Mouse (Mus musculus) cerebellum, adult 18-20 months (tissue): ENCODE results near the gene Rtn4r.

Source experiments
- DNase-seq, 2 experiments: peaks; one replicate each; pipeline ENCODE4 v3.0.0; 2021

The Rtn4r gene

GRCm38 (mm10) chr16:18127241-18127861 is at the start of gene Rtn4r:
TSS of gene Rtn4r (plus strand) at chr16:18127642.
- DNase-seq: peak; percentile 79 to 90

GRCm38 (mm10) chr16:18078314-18079015 is 49.0 kb upstream of the Rtn4r start:
- no peak for DNase-seq

DNA sequence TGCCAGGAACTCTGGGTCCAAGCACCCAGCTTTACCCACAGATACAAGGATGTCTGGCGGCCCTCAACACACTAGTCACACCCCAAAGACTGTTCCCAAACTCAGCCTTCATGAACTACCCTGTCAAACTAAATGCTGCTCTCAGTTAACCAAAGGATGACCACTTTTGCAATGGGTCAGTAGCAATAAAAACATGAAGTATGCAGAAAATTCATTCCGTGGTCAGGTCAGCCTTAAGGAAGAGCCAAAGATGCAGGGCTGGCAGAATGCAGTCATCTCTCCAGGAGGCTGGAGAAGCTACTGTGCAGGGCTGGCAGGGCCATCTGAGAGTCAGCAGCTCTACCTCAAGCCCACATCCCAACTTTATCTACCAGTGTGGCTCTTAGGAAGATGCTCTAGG is 48.1 kb upstream of the Rtn4r start:
- DNase-seq: no peak

GRCm38 (mm10) chr16:18080171-18080570 is 47.3 kb upstream of the Rtn4r start:
- DNase-seq: no peak

DNA sequence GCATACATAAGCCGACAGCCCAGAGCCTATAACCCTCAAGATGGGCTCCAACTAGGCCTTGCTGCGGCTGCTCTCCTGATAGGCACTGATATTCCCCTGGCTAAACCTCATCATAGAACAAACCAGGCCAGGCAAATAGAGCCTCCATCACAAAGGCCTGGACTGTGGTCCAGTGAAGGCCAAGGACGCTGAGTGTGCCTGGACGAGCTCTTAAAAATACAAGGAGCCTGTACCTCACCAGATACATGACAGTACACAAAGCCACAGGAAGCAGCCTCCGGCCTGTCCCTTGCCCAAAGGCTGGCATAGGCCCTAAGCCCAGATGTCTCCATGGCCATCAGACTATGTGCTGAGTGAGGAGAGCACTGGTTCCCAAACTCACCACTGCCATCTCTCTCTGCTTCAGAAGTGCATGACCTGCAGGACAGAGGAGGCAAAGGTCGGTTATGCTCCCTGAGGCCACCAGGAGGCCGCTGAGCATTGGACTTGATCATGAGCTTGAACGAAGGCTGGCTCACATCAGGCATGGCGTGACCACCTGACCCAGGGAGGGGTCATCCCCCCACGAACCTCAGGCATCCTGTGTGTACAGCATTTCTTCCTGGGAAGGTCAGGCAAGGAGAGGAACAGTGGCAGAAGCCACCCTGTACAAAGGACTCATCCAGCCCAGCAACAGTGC is 46.2 kb upstream of the Rtn4r start:
- no peak for DNase-seq

- DNase-seq: no peak
Measured at GRCm38 (mm10) chr16:18082291-18082690, 45.2 kb upstream of the Rtn4r start.

DNA sequence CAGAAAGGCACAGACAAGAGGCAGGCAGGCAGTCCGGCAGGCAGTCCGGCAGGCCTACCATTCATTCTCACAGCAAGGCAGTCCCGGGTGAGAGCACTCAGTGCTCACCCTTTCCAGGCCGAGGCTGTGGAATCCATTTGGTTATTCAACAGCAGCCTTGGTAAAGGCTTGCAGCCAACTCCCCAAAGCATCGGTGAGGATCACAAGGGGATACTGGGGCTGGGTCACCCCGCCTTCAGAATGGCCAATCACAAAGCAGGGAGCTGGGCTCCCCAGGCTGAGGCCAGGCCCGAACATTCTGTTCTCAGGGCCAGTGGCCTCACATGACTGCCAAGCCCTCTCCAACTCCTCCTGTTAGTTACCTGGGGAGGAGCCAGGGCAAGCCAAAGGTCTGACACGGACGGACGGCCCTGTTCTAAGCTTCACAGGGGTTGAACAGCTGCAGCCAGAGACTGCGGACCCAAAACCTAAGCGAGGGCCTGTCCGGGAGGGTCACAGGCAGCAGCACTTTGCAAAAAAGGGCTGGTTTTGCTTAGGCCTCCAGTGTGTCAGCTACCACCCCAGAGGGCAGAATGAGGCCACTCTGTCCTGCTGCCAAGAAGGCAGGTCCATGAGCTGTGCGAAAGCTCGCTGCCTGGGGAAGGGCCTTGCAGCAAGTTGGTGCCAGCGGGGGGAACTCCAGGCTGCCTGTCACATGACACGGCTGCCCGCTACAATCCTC is 44.1 kb upstream of the Rtn4r start:
- DNase-seq: peak; percentile 46 to 64

- no peak for DNase-seq
Measured at GRCm38 (mm10) chr16:18084262-18084661, 43.2 kb upstream of the Rtn4r start.

DNA sequence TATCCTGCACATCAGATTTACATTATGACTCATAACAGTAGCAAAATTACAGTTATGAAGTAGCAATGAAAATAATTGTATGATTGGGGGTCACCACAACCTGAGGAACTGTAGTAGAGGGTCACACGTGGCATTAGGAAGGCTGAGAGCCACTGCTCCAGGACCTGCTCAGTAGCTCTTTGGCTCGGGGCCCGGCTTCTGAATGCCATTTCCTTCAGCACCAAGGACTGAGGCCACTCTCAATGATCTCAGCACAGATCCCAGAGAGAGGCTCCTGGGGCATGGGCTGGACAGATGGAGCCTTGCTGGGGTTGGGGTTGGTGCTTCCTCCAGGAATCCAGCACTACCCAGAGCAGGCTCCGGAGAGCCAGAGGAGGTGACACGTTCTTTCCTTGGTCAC is 40.3 kb upstream of the Rtn4r start:
- peak in 1 of 2 experiments; percentile 39 for DNase-seq

DNA sequence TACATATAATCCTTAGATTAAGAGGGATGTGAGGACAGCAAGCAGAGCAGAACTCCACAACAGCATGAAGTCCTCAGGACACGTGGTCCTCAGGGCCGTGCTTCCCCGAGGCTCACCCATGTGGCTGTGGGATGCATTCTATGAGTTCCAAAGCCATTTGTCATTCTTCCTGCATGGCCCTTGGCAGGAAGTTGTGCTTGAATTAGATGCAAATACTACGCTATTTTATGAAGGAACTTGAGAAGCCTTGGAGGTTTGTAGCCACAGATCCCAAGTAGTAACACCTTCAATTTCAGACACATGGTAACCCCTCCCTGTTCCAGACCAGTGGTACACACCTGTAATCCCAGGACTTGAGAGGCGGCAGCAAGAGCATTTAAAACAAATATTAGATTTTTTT is 31.1 kb upstream of the Rtn4r start:
- DNase-seq: no peak

- no peak for DNase-seq
Measured at GRCm38 (mm10) chr16:18102816-18103215, 24.6 kb upstream of the Rtn4r start.

DNA sequence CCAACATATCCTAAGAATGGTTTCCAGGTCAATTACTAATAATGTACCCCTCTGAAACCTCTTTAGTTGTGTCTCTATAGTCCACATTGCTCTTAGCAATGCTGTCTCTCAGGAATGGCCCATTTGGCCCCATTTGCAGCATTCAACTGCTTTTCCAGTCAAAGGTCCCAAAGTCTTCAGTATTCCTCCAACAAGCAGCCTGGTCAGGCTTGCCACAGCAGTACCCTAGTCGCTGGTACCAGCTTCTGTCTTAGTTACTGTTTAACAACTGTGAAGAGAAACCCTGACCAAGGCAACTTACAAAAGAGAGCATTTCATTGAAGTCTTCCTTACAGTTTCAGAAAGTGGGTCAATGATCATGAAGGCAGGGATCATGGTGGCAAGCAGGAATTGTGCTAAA is 24.1 kb upstream of the Rtn4r start:
- no peak for DNase-seq

GRCm38 (mm10) chr16:18103808-18104207 is 23.6 kb upstream of the Rtn4r start:
- no peak for DNase-seq

- peak; percentile 91 for DNase-seq
Measured at GRCm38 (mm10) chr16:18108221-18108966, 19.0 kb upstream of the Rtn4r start.

- no peak for DNase-seq
Measured at GRCm38 (mm10) chr16:18111042-18111441, 16.4 kb upstream of the Rtn4r start.

DNA sequence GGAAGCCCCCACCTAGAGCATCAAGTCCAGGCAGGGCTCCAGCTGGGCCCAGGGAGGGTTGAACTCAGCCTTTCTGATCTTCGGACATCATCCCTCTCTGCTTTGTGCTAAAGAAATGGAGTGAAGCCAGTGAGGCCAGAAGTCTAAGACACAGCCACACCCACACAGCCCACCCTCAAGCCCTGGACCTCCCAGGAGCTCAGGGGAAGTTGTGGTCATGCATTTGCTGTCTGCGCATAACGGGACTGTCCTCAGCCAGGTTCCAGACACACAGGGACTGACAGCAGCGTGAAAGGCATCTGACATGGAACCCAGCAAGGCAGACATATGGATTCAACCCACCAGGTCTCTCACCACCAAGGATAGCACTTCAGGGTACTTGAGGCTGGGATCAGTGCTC is 11.0 kb upstream of the Rtn4r start:
- peak in 1 of 2 experiments; percentile 1 for DNase-seq

- no peak for DNase-seq
Measured at GRCm38 (mm10) chr16:18118285-18118684, 9.2 kb upstream of the Rtn4r start.

- DNase-seq: peak; percentile 80 to 88
Measured at GRCm38 (mm10) chr16:18119031-18119730, 8.3 kb upstream of the Rtn4r start.

DNA sequence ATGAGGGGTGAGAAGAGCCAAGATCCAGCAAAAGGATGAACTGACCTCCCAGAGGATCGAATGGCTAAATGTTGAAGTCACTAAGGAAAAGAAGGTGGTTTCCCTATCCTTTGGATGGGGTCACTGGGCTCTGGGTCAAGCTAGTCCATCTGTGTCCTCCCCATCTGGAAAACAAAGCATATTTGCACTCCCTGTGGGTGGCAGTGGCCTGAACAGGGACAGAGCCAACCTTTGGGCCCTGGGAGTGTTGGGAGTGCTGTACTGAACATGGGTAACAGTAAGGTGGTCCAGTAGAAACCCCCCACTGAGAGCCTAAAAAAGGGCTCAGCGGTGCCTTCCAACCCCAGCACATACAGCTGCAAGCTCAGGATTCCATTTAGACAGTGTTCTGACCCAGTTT is 4.7 kb upstream of the Rtn4r start:
- DNase-seq: peak; percentile 26 to 38

DNA sequence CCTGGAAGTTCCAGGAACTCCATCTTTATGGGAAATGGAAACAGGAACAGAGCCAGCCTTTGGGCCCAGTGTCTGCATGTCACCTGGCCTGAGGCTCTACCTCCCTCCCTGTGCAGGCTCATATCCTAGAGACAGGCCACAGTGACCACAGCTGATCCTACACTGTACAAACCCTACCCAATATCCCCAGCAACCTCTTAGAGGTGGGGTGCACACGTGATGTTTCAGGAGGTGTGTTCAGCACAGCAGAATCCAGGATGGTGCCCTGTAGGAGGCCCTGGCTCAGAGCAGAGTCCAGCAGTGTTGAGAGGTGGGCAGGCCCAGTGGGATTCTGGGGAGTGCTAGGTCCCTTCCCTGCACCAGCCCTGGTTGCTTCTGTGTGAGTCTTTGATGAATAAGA is 4.0 kb upstream of the Rtn4r start:
- peak in 1 of 2 experiments; percentile 48 for DNase-seq

DNA sequence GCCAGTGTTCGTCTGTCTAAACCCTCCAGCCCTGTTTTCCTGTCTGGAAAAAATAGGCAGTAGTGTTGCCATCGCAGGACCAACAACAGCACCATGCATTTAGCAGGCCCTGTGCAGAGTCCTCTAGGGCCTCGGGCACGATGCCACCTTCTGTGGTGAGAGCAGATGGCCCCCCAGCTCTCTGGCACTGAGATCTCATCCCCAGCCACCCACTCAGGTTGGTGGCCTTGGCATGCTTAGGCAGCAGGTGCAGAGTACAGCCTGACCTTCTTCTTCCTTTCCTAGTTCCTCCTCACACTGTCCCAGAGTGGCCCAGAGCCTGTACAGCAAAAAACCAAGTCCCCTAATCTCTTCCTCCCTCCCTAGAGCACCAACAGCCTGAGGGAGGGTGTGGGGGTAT is 3.4 kb upstream of the Rtn4r start:
- peak; percentile 97 for DNase-seq

DNA sequence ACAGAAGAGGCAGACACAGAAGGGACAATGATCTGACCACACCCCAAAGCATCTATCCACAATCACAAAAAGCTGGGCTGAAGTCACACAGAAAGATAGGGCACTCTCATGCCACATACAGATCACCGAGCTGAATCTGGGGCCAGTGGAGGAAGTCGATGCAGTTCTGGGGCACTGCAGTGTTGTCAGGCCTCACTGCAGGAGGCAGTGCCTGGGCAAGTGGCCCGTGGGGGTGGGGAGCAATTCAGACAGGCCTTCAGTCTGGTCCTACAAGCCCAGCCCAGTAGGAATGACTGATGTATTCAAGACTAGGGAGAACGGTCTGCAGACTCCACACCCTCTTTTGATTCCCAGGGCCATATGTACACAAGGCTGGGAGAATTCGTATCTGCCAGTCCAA is 2.8 kb upstream of the Rtn4r start:
- DNase-seq: peak; percentile 79 to 80
